Mouse (Mus musculus) kidney, embryonic 15.5 days (tissue): ENCODE data around the gene Erich3. TPM values are rescaled to one million over a fixed set of nuclear protein-coding genes. Genes with fewer than 3 reads are reported as not detected.

Experiments used
- ATAC-seq: fragments of 200-750 bp; cut with Nextera tagmentation; replicated peaks from 2 replicates; pipeline ENCODE4 v1.8.0; 2017; ENCODE audit warnings: moderate TSS enrichment; ENCODE audit not compliant: low FRiP score
- H3K27ac ChIP-seq: fragments of 300-500 bp; sonication (generic); 2 replicates; pipeline ENCODE4 v1.5.1; 2015; ENCODE audit warnings: mild to moderate bottlenecking, inconsistent platforms
- H3K27me3 ChIP-seq: fragments of 300-500 bp; sonication (generic); 2 replicates; pipeline ENCODE4 v1.6.1; 2015; ENCODE audit warnings: inconsistent platforms
- H3K36me3 ChIP-seq: fragments of 300-500 bp; sonication (generic); 2 replicates; pipeline ENCODE4 v1.6.1; 2015; ENCODE audit warnings: inconsistent platforms
- H3K4me1 ChIP-seq: fragments of 300-500 bp; sonication (generic); 2 replicates; pipeline ENCODE4 v1.6.1; 2015; ENCODE audit warnings: inconsistent platforms
- H3K4me2 ChIP-seq: fragments of 300-500 bp; sonication (generic); 2 replicates; pipeline ENCODE4 v1.6.1; 2015; ENCODE audit warnings: moderate library complexity, mild to moderate bottlenecking, inconsistent platforms
- H3K4me3 ChIP-seq: fragments of 300-500 bp; sonication (generic); replicated peaks from 2 replicates; pipeline ENCODE4 v1.5.1; 2015; ENCODE audit warnings: mild to moderate bottlenecking, inconsistent platforms
- H3K9ac ChIP-seq: fragments of 300-500 bp; sonication (generic); 2 replicates; pipeline ENCODE4 v1.6.1; 2015; ENCODE audit warnings: mild to moderate bottlenecking, inconsistent platforms
- H3K9me3 ChIP-seq: fragments of 300-500 bp; sonication (generic); replicated peaks from 2 replicates; pipeline ENCODE4 v1.6.1; 2016; ENCODE audit warnings: inconsistent platforms
- WGBS: fragments of 180-500 bp; shearing (Covaris S2); methylation state at CpG from one replicate; pipeline ENCODE4 v1.1.7; 2015; ENCODE audit warnings: mixed read lengths; 5-methylcytosine and 5-hydroxymethylcytosine counted together
- polyA plus RNA-seq: library from polyadenylated mRNA; unstranded; fragments of >200 nt; fragmentation: Nextera tagmentation; extraction: Ambion mirVana; gene quantifications from 2 replicates; pipeline ENCODE4 v1.2.1, GENCODE M21; 2015

Erich3 gene
- polyA plus RNA-seq, 1 experiment from 2014 or later = 0.10 TPM

GRCm38 (mm10) chr3:154731431-154731830 lies 67.8 kb downstream of the Erich3 start:
- H3K9me3 ChIP-seq = no peaks in the 10 kb centered on the region
- no peak overlapping the region for H3K4me3 ChIP-seq

GRCm38 (mm10) chr3:154741496-154741895 lies 77.8 kb downstream of the Erich3 start:
- Histone ChIP-seq H3K4me1 (no peaks in the 10 kb centered on the region), H3K9ac (no peak overlapping the region), H3K4me3 (no peak overlapping the region), H3K4me2 (no peak overlapping the region), H3K27ac (no peak overlapping the region), H3K27me3 (no peaks in the 10 kb centered on the region), H3K9me3 (no peaks in the 10 kb centered on the region), H3K36me3 (no peaks in the 10 kb centered on the region)
- 69% methylated on average over 5 of the region's 5 CpGs for WGBS
- no peak for ATAC-seq

More at GRCm38 (mm10) chr3:154731431-154731830, 67.8 kb downstream of the Erich3 start:
- H3K9ac ChIP-seq = no peak overlapping the region
- no peaks in the 10 kb centered on the region for H3K36me3 ChIP-seq
- no peaks in the 10 kb centered on the region for H3K4me1 ChIP-seq
- no peak for ATAC-seq
- H3K27ac ChIP-seq = no peak overlapping the region
- H3K27me3 ChIP-seq = no peaks in the 10 kb centered on the region
- 54% methylated on average over 10 of the region's 10 CpGs for WGBS
- no peak overlapping the region for H3K4me2 ChIP-seq

- ATAC-seq = no peak
- H3K4me1 ChIP-seq = no peaks in the 10 kb centered on the region
- H3K4me2 ChIP-seq = no peak overlapping the region
- H3K9me3 ChIP-seq = no peaks in the 10 kb centered on the region
- H3K27ac ChIP-seq = no peak overlapping the region
- WGBS = 57% methylated on average over 5 of the region's 5 CpGs
- no peaks in the 10 kb centered on the region for H3K27me3 ChIP-seq
- H3K4me3 ChIP-seq = no peak overlapping the region
- no peaks in the 10 kb centered on the region for H3K36me3 ChIP-seq
- H3K9ac ChIP-seq = no peak overlapping the region
Observed at GRCm38 (mm10) chr3:154742927-154743326, 79.3 kb downstream of the Erich3 start.

GRCm38 (mm10) chr3:154744317-154744716 lies 80.7 kb downstream of the Erich3 start:
- ATAC-seq = no peak
- H3K27me3 ChIP-seq = no peaks in the 10 kb centered on the region
- no peak overlapping the region for H3K27ac ChIP-seq
- H3K9me3 ChIP-seq = no peaks in the 10 kb centered on the region
- WGBS = 90% methylated on average over 2 of the region's 2 CpGs
- no peaks in the 10 kb centered on the region for H3K36me3 ChIP-seq
- no peak overlapping the region for H3K4me3 ChIP-seq
- H3K4me2 ChIP-seq = no peak overlapping the region
- H3K9ac ChIP-seq = no peak overlapping the region
- H3K4me1 ChIP-seq = no peaks in the 10 kb centered on the region

- no peaks in the 10 kb centered on the region for H3K4me1 ChIP-seq
- H3K27me3 ChIP-seq = no peaks in the 10 kb centered on the region
- 43% methylated on average over 3 of the region's 3 CpGs for whole genome bisulfite sequencing
- no peak for ATAC-seq
- no peak overlapping the region for H3K9ac ChIP-seq
- no peaks in the 10 kb centered on the region for H3K36me3 ChIP-seq
- H3K27ac ChIP-seq = no peak overlapping the region
- H3K4me3 ChIP-seq = no peak overlapping the region
- H3K9me3 ChIP-seq = no peaks in the 10 kb centered on the region
- no peak overlapping the region for H3K4me2 ChIP-seq
Observed at GRCm38 (mm10) chr3:154754505-154754904, 90.8 kb downstream of the Erich3 start.

GRCm38 (mm10) chr3:154755225-154755624 lies 91.6 kb downstream of the Erich3 start:
- H3K4me1 ChIP-seq = no peaks in the 10 kb centered on the region
- H3K27me3 ChIP-seq = no peaks in the 10 kb centered on the region
- no peak overlapping the region for H3K27ac ChIP-seq
- 92% methylated on average over 3 of the region's 3 CpGs for WGBS
- no peak overlapping the region for H3K9ac ChIP-seq
- H3K4me2 ChIP-seq = no peak overlapping the region
- H3K36me3 ChIP-seq = no peaks in the 10 kb centered on the region
- H3K9me3 ChIP-seq = no peaks in the 10 kb centered on the region
- ATAC-seq = no peak
- no peak overlapping the region for H3K4me3 ChIP-seq

GRCm38 (mm10) chr3:154758089-154758488 lies 94.4 kb downstream of the Erich3 start:
- Histone ChIP-seq H3K9me3 (no peaks in the 10 kb centered on the region), H3K27ac (no peak overlapping the region), H3K4me3 (no peak overlapping the region), H3K4me2 (no peak overlapping the region), H3K27me3 (no peaks in the 10 kb centered on the region), H3K9ac (no peak overlapping the region), H3K36me3 (no peaks in the 10 kb centered on the region), H3K4me1 (0 out of 2 replicates have a peak, but pooled peaks cover under 1% of the 10 kb centered on the region)
- 76% methylated on average over 3 of the region's 3 CpGs for WGBS
- no peak for ATAC-seq

GRCm38 (mm10) chr3:154761108-154761507 lies 97.4 kb downstream of the Erich3 start:
- Histone ChIP-seq H3K9me3 (no peaks in the 10 kb centered on the region), H3K4me3 (no peak overlapping the region), H3K36me3 (no peaks in the 10 kb centered on the region), H3K27me3 (no peaks in the 10 kb centered on the region), H3K4me1 (0 out of 2 replicates have a peak, but pooled peaks cover 8% of the 10 kb centered on the region), H3K4me2 (no peak overlapping the region), H3K27ac (no peak overlapping the region), H3K9ac (no peak overlapping the region)
- ATAC-seq = no peak
- 66% methylated on average over 3 of the region's 3 CpGs for WGBS

GRCm38 (mm10) chr3:154763374-154763773 lies 99.7 kb downstream of the Erich3 start:
- peak; percentile 52; the same call in 1 of the 2 replicates for ATAC-seq
- Histone ChIP-seq H3K4me2 (no peak overlapping the region), H3K27me3 (no peaks in the 10 kb centered on the region), H3K4me1 (0 out of 2 replicates have a peak, but pooled peaks cover 8% of the 10 kb centered on the region), H3K36me3 (no peaks in the 10 kb centered on the region), H3K9me3 (no peaks in the 10 kb centered on the region), H3K27ac (no peak overlapping the region), H3K4me3 (no peak overlapping the region), H3K9ac (no peak overlapping the region)
- 39% methylated on average over 9 of the region's 9 CpGs for WGBS

GRCm38 (mm10) chr3:154764115-154764514 lies 100.5 kb downstream of the Erich3 start:
- 0 out of 2 replicates have a peak, but pooled peaks cover 8% of the 10 kb centered on the region for H3K4me1 ChIP-seq
- H3K4me3 ChIP-seq = no peak overlapping the region
- H3K9me3 ChIP-seq = no peaks in the 10 kb centered on the region
- 80% methylated on average over 7 of the region's 7 CpGs for WGBS
- H3K27me3 ChIP-seq = no peaks in the 10 kb centered on the region
- H3K9ac ChIP-seq = no peak overlapping the region
- H3K36me3 ChIP-seq = no peaks in the 10 kb centered on the region
- H3K4me2 ChIP-seq = no peak overlapping the region
- H3K27ac ChIP-seq = no peak overlapping the region
- no peak; the same call in 1 of the 2 replicates for ATAC-seq

- H3K4me3 ChIP-seq = no peak overlapping the region
- no peak overlapping the region for H3K27ac ChIP-seq
- no peaks in the 10 kb centered on the region for H3K27me3 ChIP-seq
- no peak overlapping the region for H3K9ac ChIP-seq
- 58% methylated on average over 4 of the region's 4 CpGs for WGBS
- H3K4me2 ChIP-seq = no peak overlapping the region
- no peaks in the 10 kb centered on the region for H3K9me3 ChIP-seq
- no peaks in the 10 kb centered on the region for H3K36me3 ChIP-seq
- H3K4me1 ChIP-seq = 0 out of 2 replicates have a peak, but pooled peaks cover 8% of the 10 kb centered on the region
- ATAC-seq = 0 out of 2 replicates have a peak, but pooled peaks have one; percentile 47
Observed at GRCm38 (mm10) chr3:154766321-154766720, 102.7 kb downstream of the Erich3 start.

GRCm38 (mm10) chr3:154771651-154772050 lies 108.0 kb downstream of the Erich3 start:
- H3K4me3 ChIP-seq = no peak overlapping the region
- no peaks in the 10 kb centered on the region for H3K4me1 ChIP-seq
- H3K9ac ChIP-seq = no peak overlapping the region
- H3K36me3 ChIP-seq = no peaks in the 10 kb centered on the region
- no peak overlapping the region for H3K4me2 ChIP-seq
- 89% methylated on average over 2 of the region's 2 CpGs for WGBS
- no peaks in the 10 kb centered on the region for H3K9me3 ChIP-seq
- H3K27ac ChIP-seq = no peak overlapping the region
- ATAC-seq = no peak
- 0 out of 2 replicates have a peak, but pooled peaks cover 4% of the 10 kb centered on the region for H3K27me3 ChIP-seq
